Mouse (Mus musculus) neural tube, embryonic 13.5 days (tissue): ENCODE measurements at regions not wholly inside any gene's neighbourhood (a gene's known extent, or its start where the extent isn't known, plus 50 kb on each side); places are given as distances from the start of the nearest gene placed in this dataset.

Experiments
- ATAC-seq: fragments of 200-750 bp; cut with Nextera tagmentation; 2 replicates; pipeline ENCODE4 v1.8.0; 2017; ENCODE audit warnings: low read depth, mild to moderate bottlenecking, moderate TSS enrichment, moderate library complexity
- H3K27ac ChIP-seq: fragments of 300-500 bp; sonication (generic); replicated peaks from 2 replicates; pipeline ENCODE4 v1.5.1; 2015; ENCODE audit warnings: moderate library complexity, mild to moderate bottlenecking, inconsistent platforms
- H3K27me3 ChIP-seq: fragments of 300-500 bp; sonication (generic); 2 replicates; pipeline ENCODE4 v1.6.1; 2015; ENCODE audit warnings: mild to moderate bottlenecking, inconsistent platforms
- H3K36me3 ChIP-seq: fragments of 300-500 bp; sonication (generic); 2 replicates; pipeline ENCODE4 v1.6.1; 2015; ENCODE audit warnings: mild to moderate bottlenecking, inconsistent platforms
- H3K4me1 ChIP-seq: fragments of 300-500 bp; sonication (generic); replicated peaks from 2 replicates; pipeline ENCODE4 v1.6.1; 2015; ENCODE audit warnings: inconsistent platforms
- H3K4me2 ChIP-seq: fragments of 300-500 bp; sonication (generic); 2 replicates; pipeline ENCODE4 v1.6.1; 2015; ENCODE audit warnings: inconsistent platforms, mild to moderate bottlenecking, moderate library complexity
- H3K4me3 ChIP-seq: fragments of 300-500 bp; sonication (generic); 2 replicates; pipeline ENCODE4 v1.5.1; 2015; ENCODE audit warnings: mild to moderate bottlenecking, inconsistent platforms
- H3K9ac ChIP-seq: fragments of 300-500 bp; sonication (generic); 2 replicates; pipeline ENCODE4 v1.6.1; 2015; ENCODE audit warnings: moderate library complexity, mild to moderate bottlenecking, inconsistent platforms
- H3K9me3 ChIP-seq: fragments of 300-500 bp; sonication (generic); 2 replicates; pipeline ENCODE4 v1.6.1; 2016; ENCODE audit warnings: inconsistent platforms
- WGBS: fragments of 180-500 bp; shearing (Covaris S2); methylation state at CpG from one replicate; pipeline ENCODE4 v1.1.7; 2015; 5-methylcytosine and 5-hydroxymethylcytosine counted together

- no peak overlapping the region for H3K9ac ChIP-seq
- no peak overlapping the region for H3K4me3 ChIP-seq
- no peak for ATAC-seq
- no peaks in the 10 kb centered on the region for H3K27me3 ChIP-seq
- H3K36me3 ChIP-seq, result no peaks in the 10 kb centered on the region
- H3K4me2 ChIP-seq, result no peak overlapping the region
- H3K27ac ChIP-seq, result no peak overlapping the region
- H3K9me3 ChIP-seq, result peaks cover 14% of the 10 kb centered on the region; the same call in 1 of the 2 replicates
- WGBS, result 86% methylated on average over 18 of the region's 18 CpGs
- H3K4me1 ChIP-seq, result no peaks in the 10 kb centered on the region
These were observed 76.8 kb upstream of the Synm start for GRCm38 (mm10) chr7:67836117-67836949.

GRCm38 (mm10) chr7:67831738-67832137, 72.2 kb upstream of the Synm start:
- no peaks in the 10 kb centered on the region for H3K36me3 ChIP-seq
- no peak overlapping the region for H3K27ac ChIP-seq
- no peaks in the 10 kb centered on the region for H3K4me1 ChIP-seq
- H3K9ac ChIP-seq, result no peak overlapping the region
- peaks cover 8% of the 10 kb centered on the region; the same call in 1 of the 2 replicates for H3K9me3 ChIP-seq
- H3K4me2 ChIP-seq, result no peak overlapping the region
- 84% methylated on average over 2 of the region's 2 CpGs for WGBS
- no peak overlapping the region for H3K4me3 ChIP-seq
- H3K27me3 ChIP-seq, result no peaks in the 10 kb centered on the region
- ATAC-seq, result no peak

GRCm38 (mm10) chr7:67827386-67827785, 67.8 kb upstream of the Synm start:
- ATAC-seq, result no peak
- Histone ChIP-seq H3K27me3 (no peaks in the 10 kb centered on the region), H3K9ac (no peak overlapping the region), H3K27ac (no peak overlapping the region), H3K36me3 (no peaks in the 10 kb centered on the region), H3K4me3 (no peak overlapping the region), H3K4me2 (no peak overlapping the region), H3K4me1 (no peaks in the 10 kb centered on the region), H3K9me3 (0 out of 2 replicates have a peak, but pooled peaks cover 1% of the 10 kb centered on the region)
- 70% methylated on average over 12 of the region's 12 CpGs for WGBS

GRCm38 (mm10) chr7:67826936-67827335, 67.4 kb upstream of the Synm start:
- H3K36me3 ChIP-seq, result no peaks in the 10 kb centered on the region
- no peaks in the 10 kb centered on the region for H3K9me3 ChIP-seq
- no peaks in the 10 kb centered on the region for H3K4me1 ChIP-seq
- no peak overlapping the region for H3K4me2 ChIP-seq
- H3K27me3 ChIP-seq, result no peaks in the 10 kb centered on the region
- ATAC-seq, result no peak
- H3K4me3 ChIP-seq, result no peak overlapping the region
- 86% methylated on average over 13 of the region's 13 CpGs for WGBS
- H3K9ac ChIP-seq, result no peak overlapping the region
- H3K27ac ChIP-seq, result no peak overlapping the region

GRCm38 (mm10) chr7:67826368-67826767, 66.8 kb upstream of the Synm start:
- Histone ChIP-seq H3K27ac (no peak overlapping the region), H3K9me3 (no peaks in the 10 kb centered on the region), H3K4me1 (no peaks in the 10 kb centered on the region), H3K9ac (no peak overlapping the region), H3K4me3 (no peak overlapping the region), H3K36me3 (no peaks in the 10 kb centered on the region), H3K4me2 (no peak overlapping the region), H3K27me3 (no peaks in the 10 kb centered on the region)
- ATAC-seq, result no peak
- 77% methylated on average over 6 of the region's 6 CpGs for WGBS

- Histone ChIP-seq H3K36me3 (no peaks in the 10 kb centered on the region), H3K9ac (no peak overlapping the region), H3K4me1 (no peaks in the 10 kb centered on the region), H3K27me3 (no peaks in the 10 kb centered on the region), H3K4me3 (no peak overlapping the region), H3K9me3 (no peaks in the 10 kb centered on the region), H3K27ac (no peak overlapping the region), H3K4me2 (no peak overlapping the region)
- 68% methylated on average over 7 of the region's 7 CpGs for WGBS
- ATAC-seq, result no peak
These were observed 66.2 kb upstream of the Synm start for GRCm38 (mm10) chr7:67825636-67826280.

- H3K4me1 ChIP-seq, result no peaks in the 10 kb centered on the region
- H3K9ac ChIP-seq, result no peak overlapping the region
- no peaks in the 10 kb centered on the region for H3K27me3 ChIP-seq
- H3K36me3 ChIP-seq, result no peaks in the 10 kb centered on the region
- H3K9me3 ChIP-seq, result no peaks in the 10 kb centered on the region
- H3K4me3 ChIP-seq, result no peak overlapping the region
- no peak overlapping the region for H3K4me2 ChIP-seq
- H3K27ac ChIP-seq, result no peak overlapping the region
- 64% methylated on average over 8 of the region's 8 CpGs for WGBS
- no peak for ATAC-seq
These were observed 64.6 kb upstream of the Synm start for GRCm38 (mm10) chr7:67823943-67824645.

- H3K27ac ChIP-seq, result no peak overlapping the region
These were observed 60.0 kb upstream of the Synm start for GRCm38 (mm10) chr7:67819551-67819950.

GRCm38 (mm10) chr7:67817556-67817955, 58.0 kb upstream of the Synm start:
- H3K4me3 ChIP-seq, result no peak overlapping the region
- H3K9me3 ChIP-seq, result no peaks in the 10 kb centered on the region
- H3K4me2 ChIP-seq, result no peak overlapping the region
- no peaks in the 10 kb centered on the region for H3K27me3 ChIP-seq
- H3K27ac ChIP-seq, result no peak overlapping the region
- no peak for ATAC-seq
- 93% methylated on average over 6 of the region's 6 CpGs for WGBS
- H3K4me1 ChIP-seq, result no peaks in the 10 kb centered on the region
- no peaks in the 10 kb centered on the region for H3K36me3 ChIP-seq
- H3K9ac ChIP-seq, result no peak overlapping the region

More at GRCm38 (mm10) chr7:67819551-67819950, 60.0 kb upstream of the Synm start:
- Histone ChIP-seq H3K27me3 (no peaks in the 10 kb centered on the region), H3K9ac (no peak overlapping the region), H3K36me3 (no peaks in the 10 kb centered on the region), H3K9me3 (no peaks in the 10 kb centered on the region), H3K4me3 (no peak overlapping the region), H3K4me1 (no peaks in the 10 kb centered on the region), H3K4me2 (no peak overlapping the region)
- 98% methylated on average over 5 of the region's 5 CpGs for WGBS
- no peak for ATAC-seq

GRCm38 (mm10) chr7:67814861-67815260, 55.3 kb upstream of the Synm start:
- Histone ChIP-seq H3K4me3 (no peak overlapping the region), H3K27me3 (no peaks in the 10 kb centered on the region), H3K4me2 (no peak overlapping the region), H3K27ac (no peak overlapping the region), H3K36me3 (no peaks in the 10 kb centered on the region), H3K4me1 (no peaks in the 10 kb centered on the region), H3K9ac (no peak overlapping the region), H3K9me3 (no peaks in the 10 kb centered on the region)
- ATAC-seq, result no peak
- WGBS, result 75% methylated on average over 9 of the region's 9 CpGs
